In the genomic region with DNA sequence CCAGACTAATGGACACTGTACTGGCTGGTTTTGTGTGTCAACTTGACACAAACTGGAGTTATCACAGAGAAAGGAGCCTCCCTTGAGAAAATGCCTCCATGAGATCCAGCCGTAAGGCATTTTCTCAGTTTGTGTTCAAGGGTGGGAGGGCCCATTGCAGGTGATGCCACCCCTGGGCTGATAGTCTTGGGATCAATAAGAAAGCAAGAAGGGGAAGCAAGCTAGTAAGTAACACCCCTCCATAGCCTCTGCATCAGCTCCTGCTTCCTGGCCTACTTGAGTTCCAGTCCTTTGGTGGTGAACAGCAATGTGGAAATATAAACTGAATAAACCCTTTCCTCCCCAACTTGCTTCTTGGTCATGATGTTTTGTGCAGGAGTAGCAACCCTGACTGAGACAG, we compare ENCODE assay signal across 14 mouse cellular contexts. TPM values are rescaled to one million over a fixed set of nuclear protein-coding genes. Genes with fewer than 3 reads are reported as not detected.
DNase-seq lines count a peak whose midpoint lies in the region; ATAC-seq and TF ChIP-seq lines count a peak whose summit lies in the region.
"Not testable (repeated sequence)": the region's sequence is repeated elsewhere in the genome, so short reads cannot be mapped to it uniquely, and the experiment has no call there.
"Had no signal": no experiment of that assay in that cellular context is flagged by ENCODE, and none has a peak within 500 bp of the region (broad histone marks: within the 10 kb centered on the region; RNA-seq: fewer than 3 reads in every experiment).

No protein-coding gene starts in this region.

- H3K9ac ChIP-seq in intestine, embryonic 15.5 days; intestine, embryonic 16.5 days (ENCODE audit: low read depth, low read length); intestine, postnatal 0 days (ENCODE audit: low read depth, low read length): not testable (repeated sequence)

- peak; percentile 74 for DNase-seq in A20 (ENCODE audit: low read depth, low spot score)
- peak; percentile 62 for DNase-seq in heart, adult 11 months

- 0 out of 2 replicates have a peak overlapping the region, but pooled peaks have one; percentile 3 for H3K27ac ChIP-seq in intestine, embryonic 15.5 days
- 0 out of 2 replicates have a peak overlapping the region, but pooled peaks have one; percentile 26 for H3K27ac ChIP-seq in intestine, embryonic 16.5 days (ENCODE audit: low read length)
- H3K27ac ChIP-seq in intestine, postnatal 0 days (ENCODE audit: low read depth, low read length), result 0 out of 2 replicates have a peak overlapping the region, but pooled peaks have one; percentile 28
- peak overlapping the region; percentile 69 for H3K27ac ChIP-seq in small intestine, adult 2 months (ENCODE audit: insufficient read depth, low read depth, low read length)

- not testable (repeated sequence) for TF ChIP-seq POLR2A in small intestine, adult 2 months (IDR thresholded peaks at IDR 0.05; ENCODE audit: low read depth, low read length)

- WGBS in intestine, embryonic 15.5 days, result 81% methylated on average over 1 of the region's 1 CpGs
- 79% methylated on average over 1 of the region's 1 CpGs for WGBS in intestine, embryonic 16.5 days
- WGBS in intestine, postnatal 0 days, result 97% methylated on average over 1 of the region's 1 CpGs
- WGBS in small intestine, adult 2 months, result 91% methylated on average over 1 of the region's 1 CpGs

- H3K4me3 ChIP-seq in intestine, embryonic 15.5 days (replicated peaks); intestine, embryonic 16.5 days (ENCODE audit: low read length); intestine, postnatal 0 days (ENCODE audit: low read depth, low read length); small intestine, adult 2 months (ENCODE audit: low read depth, low read length): not testable (repeated sequence)

- not testable (repeated sequence) for H3K9me3 ChIP-seq in intestine, embryonic 15.5 days; intestine, embryonic 16.5 days (ENCODE audit: control insufficient read depth, low read length); intestine, postnatal 0 days (ENCODE audit: control insufficient read depth)

- H3K27me3 ChIP-seq in intestine, embryonic 15.5 days (replicated peaks); intestine, embryonic 16.5 days (replicated peaks; ENCODE audit: control insufficient read depth, insufficient read depth, low read length); intestine, postnatal 0 days (replicated peaks; ENCODE audit: control insufficient read depth, insufficient read depth, low read length); small intestine, adult 2 months (ENCODE audit: control insufficient read depth, insufficient read depth, low read length): not testable (repeated sequence)

- ATAC-seq in intestine, embryonic 15.5 days; intestine, embryonic 16.5 days; intestine, postnatal 0 days: not testable (repeated sequence)

- H3K4me2 ChIP-seq in intestine, embryonic 15.5 days (replicated peaks); intestine, embryonic 16.5 days (ENCODE audit: low read depth, low read length); intestine, postnatal 0 days (replicated peaks; ENCODE audit: low read depth): not testable (repeated sequence)

- H3K4me1 ChIP-seq in intestine, embryonic 15.5 days (replicated peaks); intestine, embryonic 16.5 days (ENCODE audit: control insufficient read depth, insufficient read depth, low read length); intestine, postnatal 0 days (replicated peaks; ENCODE audit: control insufficient read depth, insufficient read depth, low read length): not testable (repeated sequence)
- peaks cover 18% of the 10 kb centered on the region; the same call in 1 of the 2 replicates for H3K4me1 ChIP-seq in small intestine, adult 2 months (ENCODE audit: control insufficient read depth, insufficient read depth, insufficient read length, low read length)

- H3K36me3 ChIP-seq in intestine, embryonic 15.5 days; intestine, embryonic 16.5 days (ENCODE audit: control insufficient read depth, insufficient read depth, low read length); intestine, postnatal 0 days (ENCODE audit: control insufficient read depth, insufficient read depth); small intestine, adult 2 months (ENCODE audit: control insufficient read depth, insufficient read depth, low read length): not testable (repeated sequence)

- TF ChIP-seq CTCF in intestine, postnatal 0 days (IDR thresholded peaks at IDR 0.05; ENCODE audit: low read depth); small intestine, adult 2 months (IDR thresholded peaks at IDR 0.05; ENCODE audit: extremely low read depth, insufficient read length, insufficient replicate concordance, low read depth, low read length): not testable (repeated sequence)

RNA-seq across cellular contexts. Expression of a gene that starts 1.6 kb away (rescaled TPM):
- polyA plus RNA-seq in intestine, embryonic 15.5 days (2015; fragmentation: Nextera tagmentation; extraction: Ambion mirVana), result 0.78 and 1.2 TPM in 2 replicates
- 2.3 and 2.6 TPM in 2 replicates for polyA plus RNA-seq in intestine, embryonic 16.5 days (2015; fragmentation: Nextera tagmentation; extraction: Ambion mirVana)
- 6.8 TPM in 2 replicates for polyA plus RNA-seq in intestine, postnatal 0 days (2015; fragmentation: Nextera tagmentation; extraction: Ambion mirVana)
- polyA plus RNA-seq in small intestine, adult 2 months (2012; rRNA removed), result 23.2 and 42.3 TPM in 2 replicates
- polyA plus RNA-seq: activated CD4-positive, CD25-positive, alpha-beta regulatory T cell, adult 4 months; brain, embryonic 14.5 days; C2C12; CD4-positive, CD25-positive, alpha-beta regulatory T cell, adult 4 months; G1E; Patski had no signal

RNA-seq across cellular contexts. Expression of a gene that starts 6.4 kb away (rescaled TPM):
- polyA plus RNA-seq in intestine, embryonic 15.5 days (2015; fragmentation: Nextera tagmentation; extraction: Ambion mirVana), result 43.1 and 47.6 TPM in 2 replicates
- 63.1 and 69.7 TPM in 2 replicates for polyA plus RNA-seq in intestine, embryonic 16.5 days (2015; fragmentation: Nextera tagmentation; extraction: Ambion mirVana)
- polyA plus RNA-seq in intestine, postnatal 0 days (2015; fragmentation: Nextera tagmentation; extraction: Ambion mirVana), result 53.7 and 56.2 TPM in 2 replicates
- 31.8 and 57.0 TPM in 2 replicates for polyA plus RNA-seq in small intestine, adult 2 months (2012; rRNA removed)
- polyA plus RNA-seq: activated CD4-positive, CD25-positive, alpha-beta regulatory T cell, adult 4 months; adrenal gland, adult 2 months; brain, embryonic 14.5 days; C2C12; CD4-positive, CD25-positive, alpha-beta regulatory T cell, adult 4 months; cerebellum, adult 2 months; G1E; Patski had no signal

RNA-seq across cellular contexts. Expression of a gene that starts 22.1 kb away (rescaled TPM):
- 4.8 and 5.2 TPM in 2 replicates for polyA plus RNA-seq in intestine, embryonic 15.5 days (2015; fragmentation: Nextera tagmentation; extraction: Ambion mirVana)
- polyA plus RNA-seq in intestine, embryonic 16.5 days (2015; fragmentation: Nextera tagmentation; extraction: Ambion mirVana), result 3.3 and 5.7 TPM in 2 replicates
- 0.07 and 0.21 TPM in 2 replicates for polyA plus RNA-seq in intestine, postnatal 0 days (2015; fragmentation: Nextera tagmentation; extraction: Ambion mirVana)
- polyA plus RNA-seq in small intestine, adult 2 months (2012; rRNA removed), result 0.09 TPM in 1 of 2 replicates, not detected in the other
- polyA plus RNA-seq: C2C12 had no signal

RNA-seq across cellular contexts. Expression of a gene that starts 24.5 kb away (rescaled TPM):
- 4.6 and 6.1 TPM in 2 replicates for polyA plus RNA-seq in intestine, embryonic 15.5 days (2015; fragmentation: Nextera tagmentation; extraction: Ambion mirVana)
- polyA plus RNA-seq in intestine, embryonic 16.5 days (2015; fragmentation: Nextera tagmentation; extraction: Ambion mirVana), result 8.5 and 11.6 TPM in 2 replicates
- polyA plus RNA-seq in intestine, postnatal 0 days (2015; fragmentation: Nextera tagmentation; extraction: Ambion mirVana), result 16.4 and 23.0 TPM in 2 replicates
- 25.0 and 39.3 TPM in 2 replicates for polyA plus RNA-seq in small intestine, adult 2 months (2012; rRNA removed)
- polyA plus RNA-seq: activated CD4-positive, CD25-positive, alpha-beta regulatory T cell, adult 4 months; adrenal gland, adult 2 months; G1E had no signal

RNA-seq across cellular contexts. Expression of a gene that starts 51.2 kb away (rescaled TPM):
- polyA plus RNA-seq in intestine, embryonic 15.5 days (2015; fragmentation: Nextera tagmentation; extraction: Ambion mirVana), result 1.7 and 1.8 TPM in 2 replicates
- polyA plus RNA-seq in intestine, embryonic 16.5 days (2015; fragmentation: Nextera tagmentation; extraction: Ambion mirVana), result 1.8 and 2.4 TPM in 2 replicates
- polyA plus RNA-seq in intestine, postnatal 0 days (2015; fragmentation: Nextera tagmentation; extraction: Ambion mirVana), result 1.7 and 2.2 TPM in 2 replicates
- 3.6 and 16.0 TPM in 2 replicates for polyA plus RNA-seq in small intestine, adult 2 months (2012; rRNA removed)
- polyA plus RNA-seq: activated CD4-positive, CD25-positive, alpha-beta regulatory T cell, adult 4 months; CD4-positive, CD25-positive, alpha-beta regulatory T cell, adult 4 months; G1E had no signal

Comparison
In these comparisons a context has a peak if more than half of its experiments do, and no peak if none do; other contexts are left out.
1. H3K27ac ChIP-seq: peak in every context shown above with its lines; median percentile 69 in small intestine, adult 2 months; 28 in intestine, postnatal 0 days; 26 in intestine, embryonic 16.5 days; 3 in intestine, embryonic 15.5 days.